Mouse (Mus musculus): ENCODE measurements around the gene Dpp3. TPM values are rescaled to one million over a fixed set of nuclear protein-coding genes. Genes with fewer than 3 reads are reported as not detected.
A peak's percentile ranks its signal among the peaks of the same experiment; 100 is the strongest.

The Dpp3 gene
- polyA plus RNA-seq, 1 experiment = 62.7 TPM

GRCm38 (mm10) chr19:4898972-4899371 is 29.1 kb downstream of the Dpp3 start:
- Histone ChIP-seq H3K27ac (ENCODE audit: insufficient read depth, low read depth, low read length) (no peak overlapping the region), H3K4me3 (ENCODE audit: insufficient read depth, low read length) (no peak overlapping the region), H3K4me1 (ENCODE audit: control insufficient read depth, insufficient read depth, low read length) (no peaks in the 10 kb centered on the region)
- TF ChIP-seq CTCF (IDR thresholded peaks at IDR 0.05; ENCODE audit: low read depth, low read length) (no peak), POLR2A (IDR thresholded peaks at IDR 0.05; ENCODE audit: borderline replicate concordance, low read depth, low read length) (no peak)

- TF ChIP-seq CTCF (IDR thresholded peaks at IDR 0.05; ENCODE audit: low read depth, low read length) = no peak
- no peak for TF ChIP-seq POLR2A (IDR thresholded peaks at IDR 0.05; ENCODE audit: borderline replicate concordance, low read depth, low read length)
- Histone ChIP-seq H3K4me1 (ENCODE audit: control insufficient read depth, insufficient read depth, low read length) (no peaks in the 10 kb centered on the region), H3K4me3 (ENCODE audit: insufficient read depth, low read length) (no peak overlapping the region), H3K27ac (ENCODE audit: insufficient read depth, low read depth, low read length) (no peak overlapping the region)
These were observed 31.1 kb downstream of the Dpp3 start for GRCm38 (mm10) chr19:4896780-4897520.

GRCm38 (mm10) chr19:4891798-4892197 is 36.3 kb downstream of the Dpp3 start:
- Histone ChIP-seq H3K4me1 (ENCODE audit: control insufficient read depth, insufficient read depth, low read length) (no peaks in the 10 kb centered on the region), H3K4me3 (ENCODE audit: insufficient read depth, low read length) (no peak overlapping the region), H3K27ac (ENCODE audit: insufficient read depth, low read depth, low read length) (no peak overlapping the region)
- no peak for TF ChIP-seq CTCF (IDR thresholded peaks at IDR 0.05; ENCODE audit: low read depth, low read length)
- TF ChIP-seq POLR2A (IDR thresholded peaks at IDR 0.05; ENCODE audit: borderline replicate concordance, low read depth, low read length) = no peak

- Histone ChIP-seq H3K4me3 (ENCODE audit: insufficient read depth, low read length) (no peak overlapping the region), H3K27ac (ENCODE audit: insufficient read depth, low read depth, low read length) (no peak overlapping the region), H3K4me1 (ENCODE audit: control insufficient read depth, insufficient read depth, low read length) (no peaks in the 10 kb centered on the region)
- TF ChIP-seq CTCF (IDR thresholded peaks at IDR 0.05; ENCODE audit: low read depth, low read length) (no peak), POLR2A (IDR thresholded peaks at IDR 0.05; ENCODE audit: borderline replicate concordance, low read depth, low read length) (no peak)
These were observed 38.3 kb downstream of the Dpp3 start for GRCm38 (mm10) chr19:4889791-4890190.

- peaks cover 7% of the 10 kb centered on the region for H3K4me1 ChIP-seq (ENCODE audit: control insufficient read depth, insufficient read depth, low read length)
- no peak overlapping the region for H3K27ac ChIP-seq (ENCODE audit: insufficient read depth, low read depth, low read length)
- H3K4me3 ChIP-seq (ENCODE audit: insufficient read depth, low read length) = no peak overlapping the region
- TF ChIP-seq POLR2A (IDR thresholded peaks at IDR 0.05; ENCODE audit: borderline replicate concordance, low read depth, low read length) = no peak
- TF ChIP-seq CTCF (IDR thresholded peaks at IDR 0.05; ENCODE audit: low read depth, low read length) = no peak
These were observed 44.1 kb downstream of the Dpp3 start for GRCm38 (mm10) chr19:4883961-4884360.

- H3K4me1 ChIP-seq (ENCODE audit: control insufficient read depth, insufficient read depth, low read length) = peaks cover 11% of the 10 kb centered on the region
These were observed 48.8 kb downstream of the Dpp3 start for GRCm38 (mm10) chr19:4879324-4879703.

GRCm38 (mm10) chr19:4878405-4879323 is 49.4 kb downstream of the Dpp3 start, which contains the start of gene Zdhhc24:
Gene Zdhhc24 (plus strand): TSS chr19:4878668.
- TF ChIP-seq CTCF (IDR thresholded peaks at IDR 0.05; ENCODE audit: low read depth, low read length) (no peak), POLR2A (IDR thresholded peaks at IDR 0.05; ENCODE audit: borderline replicate concordance, low read depth, low read length) (no peak)

More at GRCm38 (mm10) chr19:4879324-4879703, 48.8 kb downstream of the Dpp3 start:
- no peak overlapping the region for H3K27ac ChIP-seq (ENCODE audit: insufficient read depth, low read depth, low read length)
- TF ChIP-seq CTCF (IDR thresholded peaks at IDR 0.05; ENCODE audit: low read depth, low read length) = no peak
- no peak for TF ChIP-seq POLR2A (IDR thresholded peaks at IDR 0.05; ENCODE audit: borderline replicate concordance, low read depth, low read length)
- peak overlapping the region; percentile 89 for H3K4me3 ChIP-seq (ENCODE audit: insufficient read depth, low read length)

GRCm38 (mm10) chr19:4877785-4878184 is 50.3 kb downstream of the Dpp3 start, which contains the start of gene Actn3:
Gene Actn3 (minus strand): TSS chr19:4877909.
- no peak for TF ChIP-seq POLR2A (IDR thresholded peaks at IDR 0.05; ENCODE audit: borderline replicate concordance, low read depth, low read length)
- no peak for TF ChIP-seq CTCF (IDR thresholded peaks at IDR 0.05; ENCODE audit: low read depth, low read length)
- Histone ChIP-seq H3K4me3 (ENCODE audit: insufficient read depth, low read length) (peak within 1 kb of the TSS; percentile 89), H3K27ac (ENCODE audit: insufficient read depth, low read depth, low read length) (no peak within 1 kb of the TSS), H3K4me1 (ENCODE audit: control insufficient read depth, insufficient read depth, low read length) (peaks cover 11% of the 10 kb centered on the region)

More at GRCm38 (mm10) chr19:4878405-4879323, 49.4 kb downstream of the Dpp3 start, which contains the start of gene Zdhhc24:
- no peak within 1 kb of the TSS for H3K27ac ChIP-seq (ENCODE audit: insufficient read depth, low read depth, low read length)
- peaks cover 11% of the 10 kb centered on the region for H3K4me1 ChIP-seq (ENCODE audit: control insufficient read depth, insufficient read depth, low read length)
- peak within 1 kb of the TSS; percentile 89 for H3K4me3 ChIP-seq (ENCODE audit: insufficient read depth, low read length)

- H3K4me1 ChIP-seq (ENCODE audit: control insufficient read depth, insufficient read depth, low read length) = peaks cover 11% of the 10 kb centered on the region
- H3K4me3 ChIP-seq (ENCODE audit: insufficient read depth, low read length) = no peak overlapping the region
- H3K27ac ChIP-seq (ENCODE audit: insufficient read depth, low read depth, low read length) = no peak overlapping the region
- TF ChIP-seq POLR2A (IDR thresholded peaks at IDR 0.05; ENCODE audit: borderline replicate concordance, low read depth, low read length) (no peak), CTCF (IDR thresholded peaks at IDR 0.05; ENCODE audit: low read depth, low read length) (no peak)
These were observed 51.3 kb downstream of the Dpp3 start for GRCm38 (mm10) chr19:4876755-4877154.

All from bone marrow macrophage, adult 2 months (primary cell).